Mouse (Mus musculus) cortical plate, adult 2 months (tissue): ENCODE results near the gene Ntm.

Experiments
- CTCF ChIP-seq: fragments of 200-500 bp; IDR thresholded peaks from 2 replicates; pipeline ENCODE4 v1.5.1; 2011; ENCODE audit warnings: mild to moderate bottlenecking, control low read depth, low read length; ENCODE audit not compliant: insufficient read depth; ENCODE audit errors: extremely low read depth
- POLR2A ChIP-seq: fragments of 200-500 bp; IDR thresholded peaks from 2 replicates; pipeline ENCODE4 v1.6.1; 2011; ENCODE audit warnings: mild to moderate bottlenecking, low read length, control low read depth; ENCODE audit not compliant: insufficient read depth; ENCODE audit errors: extremely low read depth

GRCm38 (mm10) chr9:29298340-29298739, 664.6 kb downstream of the Ntm start:
- TF ChIP-seq POLR2A (no peak), CTCF (no peak)
